Mouse (Mus musculus) Patski (cell line): ENCODE results near the gene Ccdc88c. TPM values are rescaled to one million over a fixed set of nuclear protein-coding genes. Genes with fewer than 3 reads are reported as not detected.

Experiments used
- ATAC-seq: fragments of 100-300 bp; one replicate; pipeline ENCODE4 v1.8.0; 2021
- CTCF ChIA-PET: fragments of 350-600 bp; sonication (Branson Sonifier 250); formaldehyde crosslinking; loops from one replicate; lab custom pipeline; 2022; ENCODE audit warnings: inconsistent platforms; lab: Charles Lee
- POLR2A ChIA-PET: fragments of 350-600 bp; sonication (Branson Sonifier 250); formaldehyde crosslinking; loops from one replicate; lab custom pipeline; 2022; ENCODE audit warnings: antibody characterized with exemption, inconsistent platforms; lab: Charles Lee
- DNase-seq: peaks from one replicate; pipeline ENCODE4 v3.0.0-alpha.2; 2011; ENCODE audit warnings: low read depth, low spot score
- H3K27me3 ChIP-seq: fragments of 371-371 bp; one replicate; pipeline ENCODE4 v1.5.1; 2021
- CTCF ChIP-seq: fragments of 100-300 bp; IDR thresholded peaks from one replicate; pipeline ENCODE4 v1.5.1; 2021
- in situ Hi-C: fragments of 300-500 bp; cut with MboI; formaldehyde crosslinking; loops from 3 replicates; pipeline ENCODE4 v1.11.1; 2018; ENCODE audit warnings: low pct_unique_long_range_greater_than_20kb, mixed read lengths
- polyA plus RNA-seq: library from polyadenylated mRNA; unstranded; gene quantifications from one replicate; pipeline ENCODE4 v1.2.3, GENCODE M21; 2021

The Ccdc88c gene
- polyA plus RNA-seq, 1 experiment from 2014 or later: 9.8 TPM

DNA sequence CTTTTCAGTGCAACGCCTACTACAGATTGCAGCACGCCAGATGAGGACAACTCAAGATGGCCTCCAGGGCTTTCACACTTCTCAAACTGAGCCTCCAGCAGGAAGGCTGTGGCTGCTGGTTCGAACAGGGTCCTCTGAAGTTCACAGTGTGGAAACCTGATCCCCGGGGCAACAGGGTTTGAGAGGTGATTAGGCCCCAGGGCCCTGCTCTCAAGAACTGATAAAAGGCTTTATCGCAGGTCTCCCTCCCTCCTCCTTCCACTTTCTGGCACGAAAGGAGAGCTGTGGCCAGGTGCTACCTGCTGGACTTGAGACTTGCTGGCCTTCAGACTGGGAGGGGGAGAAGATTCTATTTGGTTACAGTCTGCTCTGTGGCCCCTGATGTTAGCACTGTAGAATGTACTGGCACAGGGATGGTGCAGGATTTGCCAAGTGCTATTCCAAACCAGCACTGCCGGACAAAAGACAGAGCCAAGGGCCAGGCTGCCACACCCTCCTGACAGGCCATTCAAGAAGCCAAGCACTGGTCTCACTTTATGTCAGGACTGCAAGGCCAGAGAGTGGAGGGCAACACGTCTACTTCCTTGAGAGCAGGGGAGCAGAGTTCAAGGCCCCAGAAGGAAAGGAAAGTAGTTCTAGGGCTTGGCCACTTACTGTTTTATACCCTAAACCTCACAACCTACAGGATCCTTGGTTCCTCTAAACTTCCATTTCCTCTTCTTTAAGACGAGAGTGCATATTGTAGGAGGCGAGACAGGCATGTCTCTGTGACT lies 18.5 kb downstream of the Ccdc88c start:
- in situ Hi-C loops: no loop called here
- CTCF ChIA-PET: no interaction called here
- H3K27me3 ChIP-seq: no peaks in the 10 kb centered on the region

DNA sequence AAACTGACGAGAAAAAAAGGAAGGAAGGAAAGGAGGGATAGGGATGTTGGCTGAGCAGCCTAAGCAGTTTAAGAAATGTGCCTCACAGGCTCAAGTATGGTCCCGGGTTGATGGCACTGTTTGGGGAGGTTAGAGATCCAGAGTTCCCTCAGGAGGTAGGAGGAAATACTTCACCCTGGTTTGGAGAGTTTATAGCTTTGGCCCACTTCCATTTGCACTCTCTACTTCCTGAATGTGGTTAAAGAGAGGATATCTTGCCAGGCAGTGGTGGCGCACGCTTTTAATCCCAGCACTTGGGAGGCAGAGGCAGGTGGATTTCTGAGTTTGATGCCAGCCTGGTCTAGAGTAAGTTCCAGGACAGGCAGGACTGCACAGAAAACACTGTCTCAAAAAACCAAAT lies 19.6 kb downstream of the Ccdc88c start:
- H3K27me3 ChIP-seq: no peaks in the 10 kb centered on the region
- ChIA-PET POLR2A (interaction anchor here (0.8 kb wide), 1 partner anchor 1680 kb away, joined by 5 read pairs; no protein-coding TSS in a partner anchor), CTCF (interaction anchor here (1.7 kb wide), 1 partner anchor 51 kb away, joined by 4 read pairs; no protein-coding TSS in a partner anchor)
- no peak for TF ChIP-seq CTCF
- ATAC-seq (no peak), DNase-seq (no peak)
- in situ Hi-C loops: no loop called here

More for the DNA sequence above, 18.5 kb downstream of the Ccdc88c start:
- POLR2A ChIA-PET: interaction anchor here (0.6 kb wide), 1 partner anchor 1537 kb away, joined by 3 read pairs; no protein-coding TSS in a partner anchor
- TF ChIP-seq CTCF: no peak
- ATAC-seq (no peak), DNase-seq (no peak)

DNA sequence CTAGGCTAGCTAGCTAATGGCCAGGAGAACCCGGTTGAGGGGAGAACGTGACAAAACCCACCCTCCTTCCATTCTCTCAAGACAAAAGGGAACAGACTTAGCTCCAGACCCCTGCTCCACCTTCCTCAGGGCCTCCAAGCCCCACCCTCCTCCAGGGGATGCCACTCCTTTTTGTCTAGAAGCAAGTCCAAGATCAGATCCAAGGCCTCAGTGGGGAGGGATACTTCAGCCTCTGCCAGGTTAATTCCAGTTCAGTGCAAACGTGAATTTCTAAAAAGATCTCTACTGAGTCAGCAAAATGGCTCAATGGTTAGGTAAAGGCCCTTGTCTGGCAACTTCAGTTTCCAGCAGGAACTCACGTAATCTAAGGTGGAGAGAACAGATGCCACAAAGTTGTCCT lies 20.2 kb downstream of the Ccdc88c start:
- ChIA-PET CTCF (interaction anchor here (1.7 kb wide), 1 partner anchor 51 kb away, joined by 4 read pairs; no protein-coding TSS in a partner anchor), POLR2A (interaction anchor here (0.8 kb wide), 1 partner anchor 1681 kb away, joined by 5 read pairs; no protein-coding TSS in a partner anchor)

DNA sequence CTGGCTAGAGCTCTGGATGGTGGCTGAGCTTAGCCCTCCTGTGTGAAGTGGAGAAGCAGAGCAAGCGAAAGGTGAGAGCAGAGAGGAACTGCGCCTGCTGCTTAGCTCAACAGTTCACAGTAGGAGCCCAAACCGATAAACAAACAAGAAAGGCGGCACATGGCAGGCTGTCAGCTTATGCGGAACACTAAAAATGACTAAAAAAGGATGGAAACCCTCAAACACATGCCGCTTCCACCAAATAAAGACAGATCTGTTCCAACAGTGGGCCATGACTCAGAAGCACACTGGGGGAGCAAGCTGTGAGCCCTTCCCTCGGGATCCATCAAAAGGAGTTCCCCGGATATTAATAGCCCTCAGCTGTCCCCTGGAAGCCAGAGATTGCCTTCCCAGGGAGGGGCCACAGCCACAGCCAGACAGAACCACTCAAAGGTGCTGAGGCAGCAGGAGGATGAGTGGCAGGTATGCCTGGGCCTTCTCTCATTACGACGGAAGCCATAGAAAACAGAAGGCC lies 20.8 kb downstream of the Ccdc88c start:
- in situ Hi-C loops: no loop called here
- DNase-seq (peak; percentile 75), ATAC-seq (peak; percentile 58)
- no peak for TF ChIP-seq CTCF
- CTCF ChIA-PET: interaction anchor here (1.0 to 2.4 kb wide), 3 partner anchors 49 to 56 kb away, joined by 3 to 7 read pairs (median 4); no protein-coding TSS in a partner anchor
- H3K27me3 ChIP-seq: no peaks in the 10 kb centered on the region
- POLR2A ChIA-PET: no interaction called here

More for the DNA sequence above, 20.2 kb downstream of the Ccdc88c start:
- in situ Hi-C loops: no loop called here
- DNase-seq (no peak), ATAC-seq (no peak)
- no peaks in the 10 kb centered on the region for H3K27me3 ChIP-seq
- no peak for TF ChIP-seq CTCF

DNA sequence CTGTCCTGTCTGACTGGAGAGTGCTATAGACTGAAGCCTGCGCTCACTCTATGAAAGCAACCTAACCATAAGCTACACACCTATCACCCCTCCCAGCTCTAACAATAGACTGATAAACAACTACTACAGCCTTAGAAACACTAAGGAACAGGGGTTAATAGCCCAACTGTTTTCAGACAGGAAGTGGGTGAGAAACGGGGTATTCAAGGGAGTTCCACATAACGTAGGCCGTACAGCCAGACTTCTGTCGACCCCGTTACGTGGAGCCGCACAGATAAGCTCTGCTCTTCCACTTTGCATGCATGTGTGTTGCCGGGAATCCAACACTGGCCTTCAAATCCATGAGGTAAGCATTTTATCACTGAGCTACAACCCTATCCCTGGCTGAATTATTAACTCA lies 21.4 kb downstream of the Ccdc88c start:
- no peaks in the 10 kb centered on the region for H3K27me3 ChIP-seq
- no peak for TF ChIP-seq CTCF
- DNase-seq (no peak), ATAC-seq (no peak)
- ChIA-PET POLR2A (no interaction called here), CTCF (interaction anchor here (1.0 to 2.4 kb wide), 2 partner anchors 48 to 55 kb away, joined by 3 to 7 read pairs; no protein-coding TSS in a partner anchor)
- in situ Hi-C loops: no loop called here

DNA sequence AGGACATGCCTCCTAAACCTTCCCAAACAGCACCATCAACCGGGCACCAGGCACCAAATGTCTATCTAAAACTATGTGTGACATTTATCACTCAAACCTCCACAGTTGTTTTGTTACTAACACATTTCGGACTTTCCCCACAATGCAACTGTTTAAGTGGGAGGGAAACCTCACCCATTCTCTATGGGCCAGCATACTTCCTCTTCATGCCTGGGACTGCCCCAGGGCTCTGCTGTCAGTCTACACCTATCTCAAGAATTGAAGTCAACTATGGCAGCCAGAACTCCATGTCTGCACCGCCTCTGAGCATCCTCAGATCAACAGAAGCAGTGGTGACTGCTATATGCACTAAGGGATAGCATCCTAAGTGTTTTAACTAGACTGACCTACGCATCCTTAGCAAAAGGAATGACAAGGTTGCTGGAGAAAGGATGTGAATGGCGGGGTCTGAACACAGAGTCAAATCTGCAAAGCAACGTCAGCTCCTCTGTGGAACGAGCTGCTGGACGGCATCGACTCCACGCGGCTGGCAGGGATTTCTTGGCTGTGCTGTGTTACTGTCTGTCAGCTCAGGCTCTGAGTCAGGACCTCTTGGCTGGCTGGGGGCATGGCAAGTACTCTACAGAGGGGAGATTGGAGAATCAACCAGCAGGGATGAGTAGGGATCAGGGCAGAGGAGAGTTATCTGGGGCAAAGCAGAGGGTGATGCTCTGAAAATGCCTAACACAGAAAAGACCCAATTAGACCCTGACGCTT lies 23.0 kb downstream of the Ccdc88c start:
- DNase-seq (no peak), ATAC-seq (no peak)
- TF ChIP-seq CTCF: no peak
- no peaks in the 10 kb centered on the region for H3K27me3 ChIP-seq
- in situ Hi-C loops: no loop called here
- POLR2A ChIA-PET: interaction anchor here (0.7 kb wide), 1 partner anchor 16 kb away, joined by 4 read pairs; no protein-coding TSS in a partner anchor
- CTCF ChIA-PET: interaction anchor here (1.0 to 2.4 kb wide), 4 partner anchors 24 to 53 kb away, joined by 3 to 7 read pairs (median 4); no protein-coding TSS in a partner anchor

DNA sequence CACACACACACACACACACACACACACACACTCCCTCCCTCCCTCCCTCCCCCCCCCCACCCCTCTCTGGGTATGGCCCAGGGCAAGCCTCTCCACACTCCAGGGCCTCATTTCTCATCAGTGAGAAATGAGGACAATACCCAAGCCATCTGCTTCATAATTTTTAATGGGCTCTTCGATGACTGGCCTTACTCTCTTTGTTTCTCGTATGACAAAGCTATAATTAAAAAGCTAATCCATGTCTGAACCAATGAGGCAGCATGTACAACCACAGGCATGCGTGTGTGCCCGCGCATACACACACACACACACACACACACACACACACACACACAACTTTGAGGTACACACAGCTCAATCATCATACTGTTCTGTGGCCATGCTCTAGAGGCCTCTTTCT lies 23.9 kb downstream of the Ccdc88c start:
- POLR2A ChIA-PET: interaction anchor here (0.7 kb wide), 1 partner anchor 15 kb away, joined by 4 read pairs; no protein-coding TSS in a partner anchor
- no peaks in the 10 kb centered on the region for H3K27me3 ChIP-seq
- in situ Hi-C loops: no loop called here
- no peak for ATAC-seq
- CTCF ChIA-PET: interaction anchor here (1.0 to 1.4 kb wide), 3 partner anchors 24 to 52 kb away, joined by 3 to 6 read pairs (median 3); no protein-coding TSS in a partner anchor
- TF ChIP-seq CTCF: no peak
- DNase-seq: no peak

DNA sequence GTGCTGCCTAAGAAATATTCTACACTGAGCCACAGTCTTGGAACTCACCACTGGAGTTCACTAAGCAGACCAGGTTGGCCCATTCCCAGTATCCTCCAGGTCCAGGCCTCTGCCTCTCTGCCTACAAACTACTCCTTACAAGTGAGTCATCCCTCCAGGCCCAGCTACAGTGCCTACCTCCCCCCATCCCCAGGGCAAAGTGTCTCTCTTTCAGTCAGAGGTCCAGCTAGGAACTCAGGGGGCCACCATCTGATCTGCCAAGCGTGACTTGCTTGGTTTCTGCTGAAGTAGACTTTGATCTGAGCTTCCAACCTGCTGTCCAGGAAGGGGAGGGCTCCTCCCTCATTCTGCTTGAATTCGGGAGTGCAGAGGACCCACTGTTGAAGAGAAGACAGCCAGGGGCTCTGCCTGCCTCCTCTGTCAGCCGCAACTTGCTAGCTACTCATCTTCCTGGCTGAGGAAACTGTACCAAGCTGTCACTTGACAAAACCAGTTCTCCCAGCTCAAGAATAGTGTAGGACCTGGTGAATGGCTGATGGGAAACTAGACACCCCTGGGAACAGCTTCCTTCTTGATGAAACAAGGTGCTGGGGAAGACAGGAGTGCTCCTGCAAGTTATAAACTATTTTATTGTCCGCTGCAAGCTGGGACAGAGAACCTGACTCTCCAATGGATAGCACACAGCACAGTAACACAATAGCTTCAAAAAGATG lies 25.9 kb downstream of the Ccdc88c start:
- peak; percentile 59 for ATAC-seq
- no peaks in the 10 kb centered on the region for H3K27me3 ChIP-seq
- TF ChIP-seq CTCF: no peak
- DNase-seq: no peak
- ChIA-PET CTCF (interaction anchor here (0.8 to 1.3 kb wide), 2 partner anchors 24 to 44 kb away, joined by 3 read pairs; no protein-coding TSS in a partner anchor), POLR2A (no interaction called here)
- in situ Hi-C loops: no loop called here

DNA sequence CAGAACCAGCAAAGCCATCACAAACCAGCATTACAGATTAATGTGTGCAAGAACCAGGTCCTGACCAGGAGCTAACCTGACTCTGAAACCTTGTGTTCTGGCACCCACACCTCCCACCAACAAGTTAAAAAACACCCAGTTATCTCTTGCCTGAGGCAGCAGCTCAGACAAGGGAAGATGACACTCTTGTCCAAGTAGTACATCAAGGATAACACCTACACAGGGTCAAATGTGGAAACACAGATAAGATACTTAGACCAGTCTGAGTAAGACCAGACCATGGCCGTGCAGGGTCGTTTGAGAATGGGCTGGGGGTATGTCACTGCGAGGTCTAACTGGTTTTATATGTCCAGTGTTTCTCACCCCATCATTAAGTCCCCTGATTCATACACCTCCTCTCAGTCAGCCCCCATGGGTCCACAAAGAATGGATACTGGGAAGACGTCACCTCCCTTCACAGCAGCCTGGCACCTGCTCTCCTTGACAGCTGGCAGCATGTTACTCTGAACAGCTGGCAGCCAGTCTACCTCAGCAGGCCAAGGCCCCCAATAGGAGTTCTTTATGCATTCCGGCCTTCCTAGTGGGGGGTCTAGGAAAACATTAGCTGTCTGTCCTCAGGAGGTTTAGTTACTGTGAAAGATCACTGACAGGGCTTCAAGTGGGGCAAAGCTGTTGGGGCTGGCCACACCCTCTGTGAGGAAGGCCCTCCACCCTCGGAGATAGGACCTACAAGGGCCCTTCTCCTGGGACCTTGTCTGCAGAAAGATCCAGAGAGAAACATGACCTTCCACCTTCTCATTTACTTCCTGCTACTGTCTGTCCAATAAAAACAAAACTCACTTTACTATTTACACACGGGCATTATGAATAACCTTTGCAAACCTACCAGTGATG lies 29.5 kb downstream of the Ccdc88c start:
- in situ Hi-C loops: no loop called here
- ATAC-seq (no peak), DNase-seq (no peak)
- no peak for TF ChIP-seq CTCF
- no peaks in the 10 kb centered on the region for H3K27me3 ChIP-seq
- ChIA-PET POLR2A (no interaction called here), CTCF (interaction anchor here (3.7 kb wide), 1 partner anchor 41 kb away, joined by 11 read pairs; no protein-coding TSS in a partner anchor)
